Mouse (Mus musculus): Measurements from ENCODE around the gene Camk1d. TPM values are rescaled to one million over a fixed set of nuclear protein-coding genes. Genes with fewer than 3 reads are reported as not detected.
A peak's percentile ranks its signal among the peaks of the same experiment; 100 is the strongest.

Gene Camk1d
- polyA plus RNA-seq, 1 experiment: 1.0 TPM

DNA sequence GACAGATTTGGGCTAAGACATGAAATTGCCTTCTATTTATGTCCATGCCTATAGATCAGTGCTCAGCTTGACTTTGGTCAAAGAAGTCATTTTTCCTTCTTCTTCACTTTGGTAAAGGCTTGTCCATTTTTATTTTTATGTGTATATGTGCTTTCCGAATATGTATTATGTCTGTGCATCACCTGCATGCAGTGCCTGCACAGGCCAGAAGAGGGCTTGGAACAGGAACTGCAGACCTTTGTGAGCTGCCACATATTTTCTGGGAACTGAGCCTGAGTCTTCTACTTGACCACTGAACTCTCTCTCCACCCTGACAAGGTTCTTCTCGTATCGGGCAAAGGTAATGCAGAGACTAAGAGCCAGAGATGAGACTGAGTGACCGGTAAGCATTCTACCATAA, 236.1 kb downstream of the Camk1d start:
- H3K36me3 ChIP-seq (ENCODE audit: control insufficient read depth, insufficient read depth, low read length): no peaks in the 10 kb centered on the region
- no peaks in the 10 kb centered on the region for H3K27me3 ChIP-seq (replicated peaks; ENCODE audit: control insufficient read depth, insufficient read depth, low read length)
- 97% methylated on average over 4 of the region's 4 CpGs for WGBS
- DNase-seq: no peak
- no peak overlapping the region for H3K27ac ChIP-seq (ENCODE audit: insufficient read depth, low read depth, low read length)
- TF ChIP-seq POLR2A (IDR thresholded peaks at IDR 0.05; ENCODE audit: low read depth, low read length) (no peak), CTCF (conservative IDR thresholded peaks at IDR 0.05; ENCODE audit: insufficient read depth, insufficient read length, low read depth, low read length) (peak; percentile 35)
- H3K4me1 ChIP-seq (ENCODE audit: control insufficient read depth, insufficient read depth, low read length): no peaks in the 10 kb centered on the region
- no peak overlapping the region for H3K4me3 ChIP-seq (ENCODE audit: insufficient read depth, low read depth, low read length)

DNA sequence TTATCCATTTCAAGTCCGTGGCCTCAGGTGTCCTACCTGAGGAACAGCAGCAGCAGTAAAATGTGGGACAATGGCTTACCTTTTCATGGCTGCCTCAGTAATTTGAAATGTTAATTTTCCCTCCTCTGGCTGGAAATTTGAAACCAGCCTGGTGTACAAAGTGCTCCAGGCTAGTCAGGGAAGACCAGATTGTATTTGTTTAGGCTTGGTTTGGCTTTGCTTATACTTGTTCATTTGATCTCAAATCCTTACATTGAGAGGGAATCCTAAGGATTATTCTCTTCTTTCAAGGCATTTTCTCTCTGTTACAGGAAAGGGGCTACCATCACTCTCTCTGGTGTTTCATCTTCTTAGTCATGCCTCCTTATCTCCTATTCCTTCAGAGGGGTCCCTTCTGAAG, 236.8 kb downstream of the Camk1d start:
- 53% methylated on average over 1 of the region's 1 CpGs for WGBS
- Histone ChIP-seq H3K4me3 (ENCODE audit: insufficient read depth, low read depth, low read length) (no peak overlapping the region), H3K4me1 (ENCODE audit: control insufficient read depth, insufficient read depth, low read length) (no peaks in the 10 kb centered on the region), H3K36me3 (ENCODE audit: control insufficient read depth, insufficient read depth, low read length) (no peaks in the 10 kb centered on the region), H3K27ac (ENCODE audit: insufficient read depth, low read depth, low read length) (no peak overlapping the region), H3K27me3 (replicated peaks; ENCODE audit: control insufficient read depth, insufficient read depth, low read length) (no peaks in the 10 kb centered on the region)
- DNase-seq: no peak
- TF ChIP-seq POLR2A (IDR thresholded peaks at IDR 0.05; ENCODE audit: low read depth, low read length) (no peak), CTCF (conservative IDR thresholded peaks at IDR 0.05; ENCODE audit: insufficient read depth, insufficient read length, low read depth, low read length) (no peak)

DNA sequence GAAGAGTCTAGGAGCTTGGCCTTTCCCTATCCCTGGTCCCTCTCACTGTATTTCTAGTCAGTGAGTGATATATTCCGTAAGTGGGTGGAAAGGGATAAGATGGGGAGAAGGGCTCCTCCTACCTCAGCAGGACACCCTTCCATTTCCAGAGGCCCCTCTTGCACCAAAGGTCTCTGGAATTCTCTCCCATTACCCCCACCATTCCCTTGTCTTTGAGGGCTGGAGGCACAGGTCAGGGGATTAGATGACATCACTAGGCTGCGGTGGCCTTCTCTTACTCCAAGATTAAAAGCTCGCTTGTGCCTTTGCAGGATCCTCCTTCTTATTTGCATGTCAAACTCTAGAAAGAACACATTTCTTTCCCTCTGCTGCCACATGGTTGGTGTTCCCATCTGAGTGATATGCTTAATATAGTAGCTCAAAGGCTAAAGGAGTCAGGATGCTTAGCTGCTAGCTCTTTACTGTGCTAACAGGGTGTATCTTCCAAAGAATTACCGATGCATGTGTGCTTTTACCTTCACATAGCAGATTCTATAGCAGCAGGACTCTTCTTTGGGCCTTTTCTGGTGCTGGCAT, 244.9 kb downstream of the Camk1d start:
- Histone ChIP-seq H3K4me1 (ENCODE audit: control insufficient read depth, insufficient read depth, low read length) (no peaks in the 10 kb centered on the region), H3K27me3 (replicated peaks; ENCODE audit: control insufficient read depth, insufficient read depth, low read length) (no peaks in the 10 kb centered on the region), H3K36me3 (ENCODE audit: control insufficient read depth, insufficient read depth, low read length) (no peaks in the 10 kb centered on the region), H3K27ac (ENCODE audit: insufficient read depth, low read depth, low read length) (no peak overlapping the region), H3K4me3 (ENCODE audit: insufficient read depth, low read depth, low read length) (no peak overlapping the region)
- no peak for TF ChIP-seq POLR2A (IDR thresholded peaks at IDR 0.05; ENCODE audit: low read depth, low read length)
- TF ChIP-seq CTCF (conservative IDR thresholded peaks at IDR 0.05; ENCODE audit: insufficient read depth, insufficient read length, low read depth, low read length): no peak
- DNase-seq: no peak
- 92% methylated on average over 4 of the region's 4 CpGs for WGBS

DNA sequence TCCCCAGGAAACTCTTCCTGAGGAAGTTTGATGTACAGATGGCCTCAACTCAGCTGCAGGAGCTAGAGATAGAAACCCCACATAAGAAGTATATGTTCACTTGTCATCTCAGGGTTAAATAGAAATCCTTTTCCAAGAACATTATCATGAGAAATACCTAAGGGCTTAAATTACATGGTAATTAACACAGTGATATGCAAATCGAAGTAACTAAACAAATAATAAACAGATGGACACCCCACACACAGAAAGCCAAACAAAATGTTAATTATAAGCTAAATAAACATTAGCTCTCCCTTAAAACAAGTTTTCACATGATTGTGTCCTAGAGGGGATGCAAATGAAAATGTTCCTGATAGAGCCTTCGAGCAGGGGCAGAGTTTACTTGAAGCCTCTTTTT, 246.8 kb downstream of the Camk1d start:
- TF ChIP-seq POLR2A (IDR thresholded peaks at IDR 0.05; ENCODE audit: low read depth, low read length): no peak
- no peak for TF ChIP-seq CTCF (conservative IDR thresholded peaks at IDR 0.05; ENCODE audit: insufficient read depth, insufficient read length, low read depth, low read length)
- no peaks in the 10 kb centered on the region for H3K4me1 ChIP-seq (ENCODE audit: control insufficient read depth, insufficient read depth, low read length)
- WGBS: 74% methylated on average over 2 of the region's 2 CpGs
- H3K36me3 ChIP-seq (ENCODE audit: control insufficient read depth, insufficient read depth, low read length): no peaks in the 10 kb centered on the region
- H3K27me3 ChIP-seq (replicated peaks; ENCODE audit: control insufficient read depth, insufficient read depth, low read length): no peaks in the 10 kb centered on the region
- H3K27ac ChIP-seq (ENCODE audit: insufficient read depth, low read depth, low read length): no peak overlapping the region
- DNase-seq: no peak
- no peak overlapping the region for H3K4me3 ChIP-seq (ENCODE audit: insufficient read depth, low read depth, low read length)

- 66% methylated on average over 16 of the region's 16 CpGs for WGBS
- Histone ChIP-seq H3K4me1 (ENCODE audit: control insufficient read depth, insufficient read depth, low read length) (no peaks in the 10 kb centered on the region), H3K4me3 (ENCODE audit: insufficient read depth, low read depth, low read length) (no peak overlapping the region), H3K27ac (ENCODE audit: insufficient read depth, low read depth, low read length) (no peak overlapping the region), H3K27me3 (replicated peaks; ENCODE audit: control insufficient read depth, insufficient read depth, low read length) (no peaks in the 10 kb centered on the region), H3K36me3 (ENCODE audit: control insufficient read depth, insufficient read depth, low read length) (no peaks in the 10 kb centered on the region)
- TF ChIP-seq POLR2A (IDR thresholded peaks at IDR 0.05; ENCODE audit: low read depth, low read length) (no peak), CTCF (conservative IDR thresholded peaks at IDR 0.05; ENCODE audit: insufficient read depth, insufficient read length, low read depth, low read length) (no peak)
- DNase-seq: no peak
Observed at GRCm38 (mm10) chr2:5458671-5459235, 255.6 kb downstream of the Camk1d start.

- no peaks in the 10 kb centered on the region for H3K36me3 ChIP-seq (ENCODE audit: control insufficient read depth, insufficient read depth, low read length)
- no peaks in the 10 kb centered on the region for H3K4me1 ChIP-seq (ENCODE audit: control insufficient read depth, insufficient read depth, low read length)
- no peak for DNase-seq
- no peak for TF ChIP-seq CTCF (conservative IDR thresholded peaks at IDR 0.05; ENCODE audit: insufficient read depth, insufficient read length, low read depth, low read length)
- no peak for TF ChIP-seq POLR2A (IDR thresholded peaks at IDR 0.05; ENCODE audit: low read depth, low read length)
- WGBS: 76% methylated on average over 5 of the region's 5 CpGs
- H3K27me3 ChIP-seq (replicated peaks; ENCODE audit: control insufficient read depth, insufficient read depth, low read length): no peaks in the 10 kb centered on the region
- H3K4me3 ChIP-seq (ENCODE audit: insufficient read depth, low read depth, low read length): no peak overlapping the region
- no peak overlapping the region for H3K27ac ChIP-seq (ENCODE audit: insufficient read depth, low read depth, low read length)
Observed at GRCm38 (mm10) chr2:5458075-5458494, 256.2 kb downstream of the Camk1d start.

DNA sequence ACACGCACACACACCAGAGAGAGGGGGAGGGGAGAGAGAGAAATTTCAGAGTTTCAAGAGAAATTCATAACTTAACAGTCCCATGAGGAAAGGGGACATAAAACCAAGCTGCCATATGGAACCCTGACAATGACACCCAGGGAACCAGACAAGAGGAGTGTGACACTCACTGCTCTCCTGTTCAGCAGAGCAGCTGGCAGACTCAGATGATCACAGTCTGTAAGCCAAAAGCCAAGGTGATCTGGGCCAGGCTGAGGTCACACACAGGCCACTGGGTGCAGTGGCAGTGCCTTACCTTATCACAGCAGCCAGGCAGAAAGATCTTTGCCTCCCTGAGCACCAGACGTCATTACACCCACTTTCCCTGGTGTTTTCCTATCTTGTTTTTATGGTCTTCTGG, 258.2 kb downstream of the Camk1d start:
- Histone ChIP-seq H3K27me3 (replicated peaks; ENCODE audit: control insufficient read depth, insufficient read depth, low read length) (no peaks in the 10 kb centered on the region), H3K27ac (ENCODE audit: insufficient read depth, low read depth, low read length) (no peak overlapping the region), H3K4me3 (ENCODE audit: insufficient read depth, low read depth, low read length) (no peak overlapping the region), H3K36me3 (ENCODE audit: control insufficient read depth, insufficient read depth, low read length) (no peaks in the 10 kb centered on the region), H3K4me1 (ENCODE audit: control insufficient read depth, insufficient read depth, low read length) (no peaks in the 10 kb centered on the region)
- TF ChIP-seq CTCF (conservative IDR thresholded peaks at IDR 0.05; ENCODE audit: insufficient read depth, insufficient read length, low read depth, low read length) (no peak), POLR2A (IDR thresholded peaks at IDR 0.05; ENCODE audit: low read depth, low read length) (no peak)
- no peak for DNase-seq
- 63% methylated on average over 2 of the region's 2 CpGs for WGBS

All from kidney, adult 2 months (tissue).